Mouse (Mus musculus) forebrain, postnatal 0 days (tissue): ENCODE measurements around the gene Ptpn14. TPM values are rescaled to one million over a fixed set of nuclear protein-coding genes. Genes with fewer than 3 reads are reported as not detected.

Experiments
- ATAC-seq: fragments of 200-750 bp; cut with Nextera tagmentation; 2 replicates; pipeline ENCODE4 v1.8.0; 2017; ENCODE audit warnings: mild to moderate bottlenecking, moderate library complexity
- DNase-seq: peaks from one replicate; pipeline ENCODE4 v3.0.0-alpha.2; 2015
- H3K27ac ChIP-seq: fragments of 300-500 bp; sonication (generic); 2 replicates; pipeline ENCODE4 v1.5.1; 2014; ENCODE audit warnings: low read depth, mild to moderate bottlenecking, antibody characterized with exemption, low read length, moderate library complexity, mixed read lengths
- H3K27me3 ChIP-seq: fragments of 300-500 bp; sonication (generic); 2 replicates; pipeline ENCODE4 v1.6.1; 2014; ENCODE audit warnings: mild to moderate bottlenecking, low read length, mixed read lengths; ENCODE audit not compliant: insufficient read depth
- H3K36me3 ChIP-seq: fragments of 300-500 bp; sonication (generic); 2 replicates; pipeline ENCODE4 v1.6.1; 2014; ENCODE audit warnings: mild to moderate bottlenecking, moderate library complexity; ENCODE audit not compliant: insufficient read depth
- H3K4me1 ChIP-seq: fragments of 300-500 bp; sonication (generic); 2 replicates; pipeline ENCODE4 v1.6.1; 2014; ENCODE audit warnings: antibody characterized with exemption; ENCODE audit not compliant: insufficient read depth
- H3K4me2 ChIP-seq: fragments of 300-500 bp; sonication (generic); 2 replicates; pipeline ENCODE4 v1.6.1; 2014; ENCODE audit warnings: low read depth, mild to moderate bottlenecking, moderate library complexity
- H3K4me3 ChIP-seq: fragments of 300-500 bp; sonication (generic); 2 replicates; pipeline ENCODE4 v1.5.1; 2014; ENCODE audit warnings: low read depth, low read length, mixed read lengths
- H3K9ac ChIP-seq: fragments of 300-500 bp; sonication (generic); 2 replicates; pipeline ENCODE4 v1.6.1; 2014; ENCODE audit warnings: mild to moderate bottlenecking
- H3K9me3 ChIP-seq: fragments of 300-500 bp; sonication (generic); 2 replicates; pipeline ENCODE4 v1.6.1; 2016; ENCODE audit warnings: low read length
- CTCF ChIP-seq: sonication (generic); IDR thresholded peaks from 2 replicates; pipeline ENCODE4 v1.5.1; 2016; ENCODE audit warnings: antibody characterized with exemption, control low read depth, low read depth
- WGBS: fragments of 180-500 bp; shearing (Covaris S2); extraction: QIAGEN DNeasy Blood & Tissue Kit; methylation state at CpG from one replicate; pipeline ENCODE4 v1.1.7; 2014; 5-methylcytosine and 5-hydroxymethylcytosine counted together
- polyA plus RNA-seq: library from polyadenylated mRNA; unstranded; fragments of >200 nt; fragmentation: Nextera tagmentation; extraction: Ambion mirVana; gene quantifications from 2 replicates; pipeline ENCODE4 v1.2.1, GENCODE M21; 2015
- total RNA-seq: library from RNA; depleted of rRNA; stranded (reverse); fragments of >200 nt; gene quantifications from 2 replicates; pipeline ENCODE4 v1.2.3, GENCODE M21; 2014

The Ptpn14 gene
- total and polyA plus RNA-seq, 2 experiments from 2014 or later: 0.98 to 3.9 TPM

DNA sequence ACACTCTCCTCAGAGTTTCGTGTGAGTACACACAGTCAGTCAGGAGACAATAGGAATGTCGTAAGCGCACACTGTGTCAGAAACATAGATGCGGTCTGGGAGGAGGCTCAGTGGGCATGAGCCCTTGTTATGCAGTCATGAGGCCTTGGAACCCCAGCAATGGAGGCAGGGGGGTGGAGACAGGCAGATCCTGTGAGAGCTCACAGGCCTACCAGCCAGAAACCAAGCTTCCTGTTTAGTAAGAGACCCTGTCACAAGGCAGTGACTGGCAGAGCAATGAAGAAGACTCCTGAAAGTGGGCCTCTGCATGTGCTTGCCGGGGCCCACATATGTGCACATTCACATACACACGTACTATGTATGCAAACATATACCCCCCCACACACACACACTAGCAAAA, 79.9 kb downstream of the Ptpn14 start:
- no peak for TF ChIP-seq CTCF
- no peak for ATAC-seq
- WGBS: 90% methylated on average over 6 of the region's 6 CpGs

GRCm38 (mm10) chr1:189808453-189808852, 80.4 kb downstream of the Ptpn14 start:
- DNase-seq: no peak
- H3K9me3 ChIP-seq: no peaks in the 10 kb centered on the region
- no peak overlapping the region for H3K27ac ChIP-seq
- no peaks in the 10 kb centered on the region for H3K27me3 ChIP-seq
- TF ChIP-seq CTCF: no peak
- no peak overlapping the region for H3K9ac ChIP-seq
- 93% methylated on average over 2 of the region's 2 CpGs for WGBS
- no peak overlapping the region for H3K4me2 ChIP-seq
- H3K36me3 ChIP-seq: no peaks in the 10 kb centered on the region
- H3K4me1 ChIP-seq: no peaks in the 10 kb centered on the region
- no peak for ATAC-seq
- no peak overlapping the region for H3K4me3 ChIP-seq

More for the DNA sequence above, 79.9 kb downstream of the Ptpn14 start:
- Histone ChIP-seq H3K9ac (no peak overlapping the region), H3K9me3 (no peaks in the 10 kb centered on the region), H3K36me3 (no peaks in the 10 kb centered on the region), H3K27me3 (no peaks in the 10 kb centered on the region), H3K4me1 (no peaks in the 10 kb centered on the region), H3K4me2 (no peak overlapping the region), H3K4me3 (no peak overlapping the region), H3K27ac (no peak overlapping the region)
- DNase-seq: no peak

- Histone ChIP-seq H3K27ac (no peak overlapping the region), H3K4me2 (no peak overlapping the region), H3K27me3 (no peaks in the 10 kb centered on the region), H3K36me3 (no peaks in the 10 kb centered on the region), H3K4me3 (no peak overlapping the region), H3K9ac (no peak overlapping the region), H3K9me3 (no peaks in the 10 kb centered on the region), H3K4me1 (no peaks in the 10 kb centered on the region)
- no peak for TF ChIP-seq CTCF
- whole genome bisulfite sequencing: 92% methylated on average over 2 of the region's 2 CpGs
- no peak for DNase-seq
- no peak for ATAC-seq
Measured at GRCm38 (mm10) chr1:189811778-189812177, 83.7 kb downstream of the Ptpn14 start.

- Histone ChIP-seq H3K36me3 (no peaks in the 10 kb centered on the region), H3K9ac (no peak overlapping the region), H3K27ac (no peak overlapping the region), H3K4me3 (no peak overlapping the region), H3K4me2 (no peak overlapping the region), H3K9me3 (no peaks in the 10 kb centered on the region), H3K4me1 (no peaks in the 10 kb centered on the region), H3K27me3 (no peaks in the 10 kb centered on the region)
- no peak for TF ChIP-seq CTCF
- ATAC-seq: no peak
- DNase-seq: no peak
- 83% methylated on average over 4 of the region's 4 CpGs for WGBS
Measured at GRCm38 (mm10) chr1:189814385-189814784, 86.3 kb downstream of the Ptpn14 start.

DNA sequence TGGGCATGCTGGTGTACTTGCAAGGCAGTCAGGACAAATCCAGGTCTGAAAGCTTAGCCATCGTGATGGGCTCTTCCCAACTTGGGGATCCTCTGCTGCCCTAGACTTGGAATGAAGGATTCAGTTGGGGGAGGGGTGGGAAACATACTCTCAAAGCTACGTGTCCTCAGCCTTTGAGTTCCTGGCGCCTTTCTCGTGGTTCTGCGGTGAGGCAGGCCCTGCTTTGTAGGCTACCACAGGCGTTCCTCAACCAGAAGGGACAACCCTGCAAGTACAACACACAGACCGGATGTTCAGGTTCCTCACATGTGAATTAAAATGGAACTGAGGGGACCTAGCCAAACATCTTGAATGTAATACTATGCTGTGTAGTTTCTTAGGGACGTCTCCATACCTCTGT, 89.0 kb downstream of the Ptpn14 start:
- Histone ChIP-seq H3K4me1 (no peaks in the 10 kb centered on the region), H3K36me3 (no peaks in the 10 kb centered on the region), H3K9ac (no peak overlapping the region), H3K27me3 (no peaks in the 10 kb centered on the region), H3K9me3 (no peaks in the 10 kb centered on the region), H3K4me2 (no peak overlapping the region), H3K27ac (no peak overlapping the region), H3K4me3 (no peak overlapping the region)
- 85% methylated on average over 8 of the region's 8 CpGs for WGBS
- TF ChIP-seq CTCF: no peak
- DNase-seq: no peak
- no peak for ATAC-seq

DNA sequence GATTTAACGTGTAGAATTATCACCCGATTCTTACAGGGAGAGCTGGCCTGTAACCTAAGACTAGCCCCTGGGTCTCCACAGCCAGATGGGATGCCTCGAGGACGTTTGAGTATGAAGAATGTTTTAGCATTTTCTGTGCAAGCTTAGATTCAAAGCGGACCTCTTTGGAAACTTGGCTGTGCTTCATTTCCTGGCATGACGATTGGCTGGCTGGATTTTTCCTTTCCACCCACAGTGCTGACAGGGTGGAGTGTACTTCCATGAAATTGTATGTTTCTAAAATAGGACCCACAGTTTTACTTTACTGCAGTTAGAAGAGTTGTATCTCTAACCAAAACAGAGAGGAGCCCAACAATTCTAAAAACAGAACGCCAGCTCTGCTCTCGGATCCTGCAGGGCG, 89.7 kb downstream of the Ptpn14 start:
- H3K9me3 ChIP-seq: no peaks in the 10 kb centered on the region
- H3K36me3 ChIP-seq: no peaks in the 10 kb centered on the region
- ATAC-seq (peak; percentile 48), DNase-seq (peak; percentile 52)
- no peak overlapping the region for H3K4me2 ChIP-seq
- no peaks in the 10 kb centered on the region for H3K27me3 ChIP-seq
- 62% methylated on average over 9 of the region's 9 CpGs for WGBS
- no peaks in the 10 kb centered on the region for H3K4me1 ChIP-seq
- no peak for TF ChIP-seq CTCF
- H3K27ac ChIP-seq: no peak overlapping the region
- no peak overlapping the region for H3K4me3 ChIP-seq
- H3K9ac ChIP-seq: no peak overlapping the region

DNA sequence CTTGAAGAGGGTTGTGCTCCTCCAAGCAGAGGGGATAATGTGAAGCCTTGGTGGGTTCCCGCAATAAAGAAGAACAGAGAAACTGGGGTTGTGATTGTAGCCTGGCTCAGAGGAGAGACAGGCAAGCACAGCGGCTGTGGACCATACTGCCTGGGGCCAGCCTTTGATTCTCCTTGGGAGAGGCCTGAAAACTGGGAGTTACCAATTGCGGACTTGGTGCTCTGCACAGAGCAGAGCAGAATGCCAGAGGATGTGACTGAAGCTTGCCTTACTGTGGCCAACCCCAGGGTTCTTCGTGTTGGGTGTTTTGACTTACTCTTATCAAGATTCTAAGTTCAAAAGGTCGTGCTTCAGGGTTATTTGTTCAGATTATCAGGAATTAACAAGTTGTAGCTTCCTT, 92.0 kb downstream of the Ptpn14 start:
- no peaks in the 10 kb centered on the region for H3K36me3 ChIP-seq
- no peak overlapping the region for H3K9ac ChIP-seq
- TF ChIP-seq CTCF: no peak
- ATAC-seq (no peak), DNase-seq (no peak)
- no peaks in the 10 kb centered on the region for H3K9me3 ChIP-seq
- H3K4me3 ChIP-seq: no peak overlapping the region
- H3K4me1 ChIP-seq: no peaks in the 10 kb centered on the region
- H3K4me2 ChIP-seq: no peak overlapping the region
- WGBS: 76% methylated on average over 5 of the region's 5 CpGs
- no peaks in the 10 kb centered on the region for H3K27me3 ChIP-seq
- no peak overlapping the region for H3K27ac ChIP-seq

- Histone ChIP-seq H3K9ac (no peak overlapping the region), H3K4me1 (no peaks in the 10 kb centered on the region), H3K36me3 (no peaks in the 10 kb centered on the region), H3K27me3 (no peaks in the 10 kb centered on the region), H3K4me3 (no peak overlapping the region), H3K9me3 (no peaks in the 10 kb centered on the region), H3K4me2 (no peak overlapping the region), H3K27ac (no peak overlapping the region)
- DNase-seq (no peak), ATAC-seq (no peak)
- 65% methylated on average over 5 of the region's 5 CpGs for WGBS
- no peak for TF ChIP-seq CTCF
Measured at GRCm38 (mm10) chr1:189824436-189824835, 96.4 kb downstream of the Ptpn14 start.
